Mouse (Mus musculus) E14TG2a.4 (cell line): ENCODE measurements at regions not wholly inside any gene's neighbourhood (a gene's known extent, or its start where the extent isn't known, plus 50 kb on each side); places are given as distances from the start of the nearest gene placed in this dataset.
A peak's percentile ranks its signal among the peaks of the same experiment; 100 is the strongest.

Source experiments
- H3K27me3 ChIP-seq: 2 replicates; pipeline ENCODE4 v1.6.1; 2014; ENCODE audit warnings: low read length, control low read depth; ENCODE audit not compliant: insufficient read depth
- H3K36me3 ChIP-seq: 2 replicates; pipeline ENCODE4 v1.6.1; 2014; ENCODE audit warnings: low read length, control low read depth; ENCODE audit not compliant: insufficient read depth
- H3K4me1 ChIP-seq: replicated peaks from 2 replicates; pipeline ENCODE4 v1.6.1; 2014; ENCODE audit warnings: low read depth, low read length, control low read depth
- H3K4me3 ChIP-seq: replicated peaks from 2 replicates; pipeline ENCODE4 v1.5.1; 2014; ENCODE audit warnings: mild to moderate bottlenecking, low read length
- H3K9me3 ChIP-seq: 2 replicates; pipeline ENCODE4 v1.6.1; 2014; ENCODE audit warnings: low read length, control low read depth
- CTCF ChIP-seq: conservative IDR thresholded peaks from 2 replicates; pipeline ENCODE4 v1.5.1; 2014; ENCODE audit warnings: low read length
- NANOG ChIP-seq: IDR thresholded peaks from 2 replicates; pipeline ENCODE4 v1.6.1; 2014; ENCODE audit warnings: borderline replicate concordance, low read length, mixed read lengths
- POU5F1 ChIP-seq: IDR thresholded peaks from 2 replicates; pipeline ENCODE4 v1.6.1; 2014; ENCODE audit warnings: low read length, borderline replicate concordance

DNA sequence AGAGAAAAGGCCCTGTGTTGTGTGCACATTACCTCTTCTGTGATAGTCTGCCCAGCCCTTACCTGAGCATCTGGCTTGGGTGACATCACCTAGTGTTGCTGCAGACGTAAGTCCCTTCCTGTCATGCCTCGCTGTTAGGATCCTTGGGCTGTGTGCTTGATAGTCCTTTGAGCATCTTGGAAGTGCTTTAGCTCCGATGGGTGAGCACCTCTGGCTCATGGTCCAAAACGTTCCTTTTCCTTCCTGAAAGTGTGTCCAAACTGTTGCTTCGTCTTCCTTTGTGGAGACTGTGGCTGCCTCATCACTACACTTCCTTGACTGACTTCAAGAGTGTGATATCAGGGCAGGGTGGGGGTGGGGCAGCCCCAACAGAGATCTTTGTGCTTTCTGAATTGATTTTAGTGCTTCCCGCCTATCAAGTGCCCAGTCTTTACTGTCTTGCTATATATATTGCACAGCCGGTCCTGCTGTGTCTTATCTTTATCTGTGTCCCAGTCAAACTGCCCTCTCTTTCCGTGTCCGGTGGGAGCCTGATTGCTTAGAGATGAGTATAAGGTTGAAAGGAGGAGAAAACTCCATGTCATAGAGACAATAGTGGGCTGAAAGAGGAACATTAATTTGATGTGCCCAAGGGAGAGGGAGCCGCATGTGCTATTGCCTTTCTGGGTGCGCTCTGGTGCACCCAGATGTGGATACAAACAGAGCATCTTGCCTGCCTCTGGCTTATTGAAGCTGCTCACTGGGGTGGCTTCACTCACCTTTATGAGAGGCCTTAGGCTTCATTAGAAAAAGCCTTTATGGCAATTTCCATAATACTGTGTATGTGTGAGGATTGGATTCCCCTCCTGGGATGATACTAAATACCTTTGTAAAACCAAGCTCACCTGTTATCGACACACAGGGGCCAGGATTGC lies 1169.2 kb upstream of the A1bg start:
- Histone ChIP-seq H3K36me3 (peaks cover 20% of the 10 kb centered on the region; the same call in 1 of the 2 replicates), H3K4me1 (peaks cover 93% of the 10 kb centered on the region), H3K27me3 (no peaks in the 10 kb centered on the region), H3K9me3 (no peaks in the 10 kb centered on the region), H3K4me3 (peak overlapping the region; percentile 58)
- no peak for TF ChIP-seq CTCF
- TF ChIP-seq POU5F1: no peak
- no peak for TF ChIP-seq NANOG

DNA sequence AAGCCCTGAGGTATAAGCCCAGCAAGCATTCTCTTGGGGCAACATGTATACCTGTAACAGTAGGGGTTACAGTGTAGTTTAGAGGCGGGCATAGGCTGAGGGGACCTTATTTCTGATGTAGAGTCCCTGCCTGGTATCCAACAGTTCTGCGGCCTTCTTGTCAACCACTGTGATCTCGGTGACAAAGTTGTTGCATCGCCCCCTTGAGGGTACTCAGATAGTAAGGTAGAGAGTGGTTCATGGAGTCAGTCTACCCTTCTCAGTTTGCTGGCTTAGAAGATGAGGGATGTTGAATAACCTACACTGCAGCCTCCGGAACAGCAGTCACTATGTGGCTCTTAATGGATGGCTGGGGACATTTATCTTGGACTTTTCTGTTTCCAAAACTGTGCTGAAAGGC lies 1168.3 kb upstream of the A1bg start:
- peak overlapping the region; percentile 21 for H3K4me3 ChIP-seq
- H3K9me3 ChIP-seq: no peaks in the 10 kb centered on the region
- H3K27me3 ChIP-seq: no peaks in the 10 kb centered on the region
- peaks cover 93% of the 10 kb centered on the region for H3K4me1 ChIP-seq
- no peak for TF ChIP-seq CTCF
- TF ChIP-seq POU5F1: no peak
- no peak for TF ChIP-seq NANOG
- H3K36me3 ChIP-seq: peaks cover 19% of the 10 kb centered on the region; the same call in 1 of the 2 replicates

DNA sequence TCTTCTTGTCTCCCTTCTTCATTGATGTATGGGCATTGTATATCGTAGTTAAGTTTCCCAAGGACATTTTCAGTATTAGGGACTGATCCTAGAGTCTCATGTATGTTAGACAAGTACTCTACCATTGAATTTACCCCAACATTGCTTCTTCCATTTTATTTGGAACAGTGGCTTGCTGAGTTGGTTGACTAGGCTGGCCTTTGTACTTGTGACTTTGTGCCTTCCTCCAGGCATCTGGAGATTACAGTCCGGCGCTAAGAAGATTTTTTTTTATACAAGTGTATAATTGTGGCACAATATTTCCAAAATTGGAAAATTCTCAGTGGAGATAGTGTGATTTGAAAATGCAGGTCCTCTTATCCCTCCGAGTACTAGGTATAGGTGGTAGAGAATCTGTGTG lies 1165.5 kb upstream of the A1bg start:
- H3K9me3 ChIP-seq: no peaks in the 10 kb centered on the region
- peaks cover 94% of the 10 kb centered on the region for H3K4me1 ChIP-seq
- TF ChIP-seq POU5F1 (no peak), NANOG (no peak), CTCF (no peak)
- H3K27me3 ChIP-seq: no peaks in the 10 kb centered on the region
- H3K36me3 ChIP-seq: peaks cover 36% of the 10 kb centered on the region
- no peak overlapping the region for H3K4me3 ChIP-seq

DNA sequence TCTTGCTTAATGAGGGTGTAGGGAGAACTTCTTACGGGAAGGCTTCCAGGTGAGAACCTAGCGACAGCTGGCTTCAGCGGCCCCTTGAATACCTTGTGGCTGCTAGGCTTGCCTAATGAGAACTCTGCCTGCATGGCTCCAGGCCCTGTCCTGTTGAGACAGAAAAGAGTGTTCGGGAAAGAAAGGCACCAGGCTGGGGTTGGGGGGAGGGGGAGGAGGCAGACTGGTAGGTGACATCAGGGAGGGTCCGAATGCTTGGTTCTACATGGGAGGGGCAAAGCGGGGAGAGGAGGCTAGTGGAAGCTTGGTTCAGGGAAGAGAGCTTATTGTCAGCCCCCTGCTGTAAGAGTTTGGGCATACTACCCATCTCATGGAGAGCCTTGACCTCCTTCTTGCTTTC lies 1164.9 kb upstream of the A1bg start:
- TF ChIP-seq POU5F1: no peak
- TF ChIP-seq CTCF: no peak
- no peak for TF ChIP-seq NANOG
- Histone ChIP-seq H3K4me3 (peak overlapping the region; percentile 62), H3K36me3 (peaks cover 41% of the 10 kb centered on the region), H3K27me3 (no peaks in the 10 kb centered on the region), H3K9me3 (no peaks in the 10 kb centered on the region), H3K4me1 (peaks cover 97% of the 10 kb centered on the region)

DNA sequence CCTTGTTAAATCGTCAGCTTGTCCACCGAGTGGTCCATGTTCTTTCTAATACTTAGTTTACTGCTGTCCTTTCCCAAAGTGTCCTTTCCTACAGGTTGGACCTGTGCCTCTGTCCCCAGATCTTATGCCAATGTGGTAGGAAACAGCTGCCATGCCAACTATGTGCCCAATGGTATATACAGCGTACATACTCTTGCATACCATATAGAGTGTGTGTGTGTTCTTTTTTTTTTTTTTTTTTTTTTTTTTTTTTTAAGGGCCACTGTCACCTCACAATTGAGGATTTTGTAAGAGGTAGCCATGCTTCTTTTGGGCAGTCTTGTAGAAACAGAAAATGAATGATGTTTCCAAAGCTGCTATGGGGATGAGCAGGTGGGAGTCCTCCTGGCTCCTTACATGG lies 1163.2 kb upstream of the A1bg start:
- Histone ChIP-seq H3K4me3 (peak overlapping the region; percentile 39; the same call in 1 of the 2 replicates), H3K36me3 (peaks cover 57% of the 10 kb centered on the region), H3K27me3 (no peaks in the 10 kb centered on the region), H3K4me1 (peaks cover 99% of the 10 kb centered on the region), H3K9me3 (no peaks in the 10 kb centered on the region)
- TF ChIP-seq NANOG (no peak), CTCF (no peak), POU5F1 (no peak)

DNA sequence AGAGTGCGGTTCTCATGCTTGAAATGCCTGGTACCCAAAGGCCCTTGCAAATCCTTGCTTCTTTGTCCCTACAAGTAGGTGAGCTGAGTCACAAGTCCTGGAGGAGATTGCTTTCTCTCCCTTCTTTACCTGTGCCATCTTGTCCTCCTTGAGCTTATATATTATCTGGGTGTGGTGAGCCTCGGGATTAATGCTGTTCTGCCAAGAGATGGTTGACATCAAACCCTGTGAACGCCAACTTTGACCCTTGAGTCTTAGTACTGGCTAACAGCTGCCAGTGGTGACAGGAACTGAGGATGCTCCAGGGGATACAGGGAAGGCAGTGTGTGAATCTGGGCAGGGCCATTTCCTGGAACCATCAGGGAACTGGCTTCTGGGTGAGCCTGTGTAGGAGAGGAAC lies 1160.5 kb upstream of the A1bg start:
- no peak overlapping the region for H3K4me3 ChIP-seq
- H3K27me3 ChIP-seq: no peaks in the 10 kb centered on the region
- no peak for TF ChIP-seq CTCF
- no peak for TF ChIP-seq NANOG
- TF ChIP-seq POU5F1: no peak
- peaks cover 56% of the 10 kb centered on the region for H3K36me3 ChIP-seq
- H3K9me3 ChIP-seq: no peaks in the 10 kb centered on the region
- peaks cover 99% of the 10 kb centered on the region for H3K4me1 ChIP-seq

DNA sequence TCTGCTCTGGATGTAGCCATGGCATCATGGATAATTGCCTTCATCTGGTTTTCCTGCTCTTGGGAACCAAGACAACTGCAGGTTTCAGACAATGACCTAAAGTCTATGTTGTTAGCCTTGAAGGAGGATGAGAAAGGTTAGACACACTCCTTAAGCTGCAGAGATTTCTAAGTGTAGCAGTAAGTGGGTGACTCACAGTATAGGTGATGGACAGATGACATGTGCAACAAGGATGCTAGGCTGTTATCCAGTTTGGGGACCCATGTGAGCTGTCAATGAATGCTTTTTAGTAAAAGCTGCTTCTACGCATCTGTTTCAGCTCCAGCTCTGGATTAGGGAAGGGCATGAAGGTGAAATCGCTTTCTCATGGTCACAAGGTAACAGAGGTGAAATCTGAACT lies 1159.7 kb upstream of the A1bg start:
- TF ChIP-seq NANOG: no peak
- no peak for TF ChIP-seq POU5F1
- TF ChIP-seq CTCF: no peak
- Histone ChIP-seq H3K4me3 (no peak overlapping the region), H3K36me3 (peaks cover 51% of the 10 kb centered on the region), H3K9me3 (no peaks in the 10 kb centered on the region), H3K27me3 (no peaks in the 10 kb centered on the region), H3K4me1 (peaks cover 95% of the 10 kb centered on the region)

DNA sequence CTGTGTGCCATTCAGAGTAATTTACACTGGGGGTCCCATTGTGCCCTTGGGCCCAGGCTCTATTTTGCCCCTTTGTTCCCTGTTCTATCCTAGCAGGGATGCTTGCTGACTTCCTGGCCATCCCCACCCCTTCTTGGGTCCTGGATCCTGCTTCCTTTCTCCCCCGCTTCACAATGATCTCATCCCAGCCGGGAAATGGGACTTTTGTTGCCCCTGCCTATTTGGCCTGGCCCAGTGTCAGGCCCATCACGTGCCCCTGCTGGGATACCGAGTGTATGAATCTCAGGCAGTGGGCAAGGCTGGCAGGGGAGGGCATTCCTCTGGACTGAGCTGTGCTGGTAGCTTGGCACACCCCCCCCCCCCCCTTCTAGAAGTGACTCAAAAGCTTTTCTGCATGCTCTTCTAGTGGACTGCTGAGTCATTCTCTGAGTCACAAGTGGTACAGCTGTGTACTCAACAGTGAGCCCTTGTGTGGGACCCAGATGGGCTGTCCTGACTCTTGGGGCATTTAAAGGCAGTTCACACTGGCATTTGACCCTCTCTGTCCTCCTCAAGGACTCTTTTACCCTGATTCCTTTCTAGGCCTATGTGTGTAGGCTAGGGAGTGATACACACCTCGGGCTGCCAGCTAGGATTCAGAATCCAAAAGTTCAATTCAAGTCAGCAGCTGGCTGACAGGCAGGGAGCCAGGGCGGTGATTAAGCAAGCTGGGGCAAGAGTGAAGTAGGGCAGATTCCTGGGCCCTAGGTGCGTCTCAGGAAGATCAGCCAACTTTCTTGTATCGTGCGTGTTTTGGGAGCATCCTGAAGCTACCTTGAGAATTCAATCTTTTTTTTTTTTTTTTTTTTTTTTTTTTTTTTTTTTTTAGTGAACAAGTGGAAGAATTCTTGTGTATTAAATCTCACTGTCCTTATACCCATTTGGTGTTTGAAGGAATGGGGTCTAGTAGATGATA lies 1156.6 kb upstream of the A1bg start:
- Histone ChIP-seq H3K9me3 (no peaks in the 10 kb centered on the region), H3K4me3 (peak overlapping the region; percentile 52), H3K4me1 (peaks cover 95% of the 10 kb centered on the region), H3K27me3 (no peaks in the 10 kb centered on the region), H3K36me3 (peaks cover 72% of the 10 kb centered on the region)
- no peak for TF ChIP-seq CTCF
- no peak for TF ChIP-seq POU5F1
- no peak for TF ChIP-seq NANOG
